Mouse (Mus musculus) layer of hippocampus, adult 6 months (tissue): ENCODE measurements around the gene Mogs. TPM values are rescaled to one million over a fixed set of nuclear protein-coding genes. Genes with fewer than 3 reads are reported as not detected.

Experiments used
- long read RNA-seq, 2 experiments: library from polyadenylated mRNA; unstranded; transcript quantifications; one replicate each; pipeline ENCODE4 v2.0.0; 2019 to 2020
- microRNA-seq: library from miRNA; unstranded; fragments of <30 nt; microRNA quantifications from one replicate; pipeline ENCODE4 v1.2.0, GENCODE M21; 2020
- polyA plus RNA-seq: library from polyadenylated mRNA; unstranded; fragments of <200 nt; fragmentation: Nextera tagmentation; gene quantifications from 2 replicates; pipeline ENCODE4 v1.2.3, GENCODE M21; 2021

Mogs gene
- 2.2 and 2.8 TPM in 2 replicates for polyA plus RNA-seq
- long read RNA-seq, experiment 1, partial matches to known transcripts, result 7 of 8 reads
- long read RNA-seq, experiment 1, other reads (novel, unspliced or antisense), result 0 of 8 reads
- long read RNA-seq, experiment 2, partial matches to known transcripts, result 4 of 6 reads
- long read RNA-seq, experiment 2, other reads (novel, unspliced or antisense), result 2 of 6 reads

GRCm38 (mm10) chr6:83115011-83115671 lies at the start of gene Mogs:
Gene Mogs, plus strand, starts transcription at chr6:83115496.

DNA sequence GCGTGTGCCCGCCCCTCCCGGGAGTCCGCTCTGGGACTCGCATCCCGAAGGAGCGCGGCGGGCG lies 45.2 kb upstream of the Mogs start, which contains the start of gene Tlx2:
Tlx2 (minus strand) TSS at position 47 of the 64 bp plus-strand sequence.

DNA sequence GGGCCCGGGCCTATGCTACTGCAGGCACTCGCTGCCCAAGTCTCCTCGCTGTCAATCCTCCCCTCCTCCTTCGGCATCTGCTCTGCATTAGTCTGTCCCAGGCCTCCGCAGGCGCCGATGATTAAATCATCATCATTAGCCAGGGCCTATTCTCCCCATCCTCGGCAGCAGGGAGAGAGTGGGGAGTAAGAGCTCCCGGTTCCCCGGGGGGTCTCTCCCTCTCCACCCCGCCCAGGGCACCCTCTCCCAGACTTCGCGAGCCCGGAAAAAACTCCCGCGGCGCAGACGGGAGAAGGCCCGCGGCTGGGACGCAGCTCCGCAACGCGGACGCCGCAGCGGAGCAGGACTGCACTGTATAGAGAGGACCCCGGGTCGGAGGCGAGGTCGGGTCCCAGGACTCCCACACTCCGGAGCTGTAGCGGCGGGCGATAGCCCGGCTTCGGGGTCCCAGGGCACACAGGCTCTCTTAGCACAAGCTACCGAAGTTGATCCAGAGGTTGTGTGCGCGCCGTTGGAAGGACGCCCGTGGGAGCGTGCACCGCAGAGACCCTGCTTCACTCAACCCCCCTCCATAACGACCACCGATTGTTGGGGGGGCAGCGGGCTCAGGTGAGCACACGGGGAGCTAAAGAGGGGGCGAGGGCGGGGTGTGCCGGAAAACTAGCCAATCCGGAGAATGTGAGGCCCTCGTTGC lies 37.5 kb upstream of the Mogs start, which contains the start of gene Pcgf1:
Pcgf1 (plus strand) TSS at position 240 of the 694 bp plus-strand sequence.

DNA sequence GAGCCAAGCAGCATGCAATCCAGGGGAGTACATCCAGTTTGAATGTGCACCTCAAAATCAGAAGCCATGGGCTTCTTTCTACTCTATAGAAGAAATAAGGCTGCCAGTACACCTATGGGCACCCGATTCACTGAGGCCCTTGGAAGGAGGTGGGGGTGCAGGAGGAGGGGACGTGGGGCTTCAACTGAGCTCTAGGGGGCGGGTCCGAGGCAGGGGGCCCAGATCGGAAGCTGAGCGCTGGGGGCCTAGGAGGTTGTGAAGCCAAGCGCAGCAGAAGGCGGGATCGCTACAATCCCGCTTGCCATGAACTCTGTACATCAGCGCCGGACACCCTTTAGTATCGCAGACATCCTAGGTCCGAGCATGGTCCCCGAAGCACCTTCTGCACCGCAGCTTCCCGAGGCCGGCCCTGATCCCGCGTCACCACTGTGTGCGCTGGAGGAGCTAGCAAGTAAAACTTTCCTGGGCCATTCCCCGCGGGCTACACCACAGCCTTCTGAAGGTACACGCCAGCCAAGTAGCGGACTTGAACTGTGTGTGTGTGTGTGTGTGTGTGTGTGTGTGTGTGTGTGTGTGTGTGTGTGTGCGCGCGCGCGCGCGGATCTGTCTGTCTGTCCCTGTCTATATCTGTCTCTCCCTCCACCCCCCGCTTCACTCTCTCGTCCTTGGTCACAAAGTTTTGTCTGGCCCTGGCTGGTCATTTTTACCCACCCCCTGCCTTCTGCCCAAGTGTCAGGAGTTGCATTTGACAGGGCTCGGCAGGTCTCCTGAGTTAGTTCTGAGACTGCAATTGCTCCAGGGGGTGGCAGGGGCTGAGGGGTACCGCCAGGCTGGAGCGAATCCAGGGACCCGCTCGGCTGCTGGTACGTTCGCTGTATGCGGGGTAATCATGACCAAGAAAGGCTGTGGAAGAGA lies 28.9 kb upstream of the Mogs start, which contains the start of gene Lbx2:
Lbx2 (plus strand) TSS at position 247 of the 915 bp plus-strand sequence.

GRCm38 (mm10) chr6:83101316-83101687 lies 14.0 kb upstream of the Mogs start, which contains the start of the genes Ccdc142 and Gm42688:
Gene Ccdc142, plus strand, starts transcription at chr6:83101601.
Gene Gm42688, plus strand, starts transcription at chr6:83101617.

GRCm38 (mm10) chr6:83108762-83109668 lies 6.3 kb upstream of the Mogs start, which contains the start of gene Mrpl53:
Gene Mrpl53, plus strand, starts transcription at chr6:83109040.

DNA sequence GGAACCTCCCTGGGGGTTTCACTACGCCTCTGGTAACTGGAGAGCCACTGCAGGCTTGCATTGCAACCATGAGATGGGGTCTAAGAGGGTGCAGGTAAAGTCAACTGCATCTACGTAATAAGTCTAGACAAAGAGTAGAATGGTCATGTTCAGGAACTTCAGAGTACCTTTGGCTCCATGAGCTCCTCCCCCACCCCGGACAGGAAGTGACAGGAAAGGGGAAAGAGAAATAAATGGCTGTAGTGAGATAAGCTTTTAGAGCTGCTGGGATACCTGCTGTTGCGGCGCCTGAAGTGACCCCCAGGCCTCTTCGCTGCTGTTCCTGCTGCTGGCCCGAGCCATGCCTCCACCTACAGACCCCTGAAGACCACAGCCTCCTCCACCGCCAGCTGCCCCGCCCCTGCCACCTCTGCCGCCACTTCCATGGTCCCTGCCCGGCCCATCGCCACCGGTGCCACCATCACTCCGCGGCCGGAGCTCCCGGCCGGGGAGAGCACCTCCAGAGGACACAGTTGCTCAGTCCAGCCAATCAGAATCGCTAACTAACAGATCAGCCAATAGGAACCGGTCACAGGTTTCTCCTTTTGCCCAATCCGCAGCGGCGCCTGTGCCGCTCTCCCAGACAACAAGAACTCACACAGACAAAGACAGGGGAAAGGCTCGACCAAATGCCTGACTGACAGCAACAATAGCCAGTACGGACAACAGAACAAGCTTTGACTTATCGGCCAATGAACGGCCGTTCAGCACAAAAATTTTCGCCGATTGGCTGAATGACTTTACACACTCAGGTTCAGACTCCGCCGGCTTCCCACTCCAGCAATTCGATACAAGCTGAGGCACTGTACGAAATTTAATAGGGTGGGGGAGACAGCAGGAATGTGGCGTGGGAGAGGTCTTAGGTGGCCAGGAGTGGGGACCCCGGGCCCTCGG lies 5.9 kb downstream of the Mogs start, which contains the start of gene Wbp1:
Wbp1 (minus strand) TSS at position 630 of the 933 bp plus-strand sequence.

GRCm38 (mm10) chr6:83125331-83125730 lies 10.0 kb downstream of the Mogs start, which contains the start of gene Ino80b:
Gene Ino80b, minus strand, starts transcription at chr6:83125431.

DNA sequence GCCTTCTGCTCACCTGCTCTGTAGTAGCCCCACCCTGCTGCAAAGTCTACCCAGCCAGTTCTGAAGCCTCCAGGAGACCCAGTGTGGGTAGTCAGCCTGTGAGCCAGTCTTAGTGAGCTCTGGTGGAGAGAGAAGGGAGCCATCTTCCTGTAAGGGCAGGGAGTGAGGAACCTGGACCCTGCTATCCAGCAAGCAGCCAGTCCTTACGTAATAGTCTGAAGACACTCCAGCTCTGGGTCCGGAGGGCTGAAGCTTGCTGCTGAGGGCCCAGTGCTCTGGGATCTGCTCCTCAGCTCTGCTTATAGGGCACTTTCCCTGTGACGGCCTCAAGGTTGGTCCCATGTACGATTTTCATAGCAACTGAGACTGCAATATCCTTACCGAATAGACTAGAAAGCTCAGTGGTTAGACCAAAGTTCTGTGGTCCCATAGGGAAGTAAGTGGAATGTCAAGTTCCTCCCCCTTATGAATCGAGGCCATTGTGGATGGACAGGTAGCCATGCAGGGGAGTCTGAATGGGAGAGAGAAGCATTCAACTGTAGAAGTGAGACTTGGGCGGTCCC lies 19.7 kb downstream of the Mogs start, which contains the start of gene Rtkn:
Rtkn (plus strand) TSS at position 513 of the 563 bp plus-strand sequence.

GRCm38 (mm10) chr6:83156259-83156684 lies 41.0 kb downstream of the Mogs start, which contains the start of the genes Wdr54 and 1700003E16Rik:
Gene Wdr54, minus strand, starts transcription at chr6:83156397.
Gene 1700003E16Rik, plus strand, starts transcription at chr6:83156404.

GRCm38 (mm10) chr6:83165607-83166242 lies 50.4 kb downstream of the Mogs start, which contains the start of gene Dctn1:
Gene Dctn1, plus strand, starts transcription at chr6:83165920.

Small RNAs within 50 kb of the gene (microRNA-seq; reads per million reads assigned to microRNA genes)
- not detected for gene Mir3470a

Other genes with a start within 250 kb of the Mogs start
- gene Sema4f, start 175.7 kb upstream of the Mogs start, polyA plus RNA-seq, result 13.3 and 16.3 TPM in 2 replicates
- 0.10 and 0.11 TPM in 2 replicates for gene M1ap, start 168.6 kb upstream of the Mogs start, polyA plus RNA-seq
- gene Dok1, start 82.0 kb upstream of the Mogs start, polyA plus RNA-seq, result 1.0 and 2.4 TPM in 2 replicates
- gene Loxl3, start 81.3 kb upstream of the Mogs start, polyA plus RNA-seq, result 2.1 and 2.7 TPM in 2 replicates
- gene Aup1, start 61.0 kb upstream of the Mogs start, polyA plus RNA-seq, result 69.0 and 92.6 TPM in 2 replicates
- 34.7 and 37.5 TPM in 2 replicates for gene Htra2, start 60.2 kb upstream of the Mogs start, polyA plus RNA-seq
- 0.18 and 0.25 TPM in 2 replicates for gene Dqx1, start 57.7 kb upstream of the Mogs start, polyA plus RNA-seq
- 0.41 TPM in 1 of 2 replicates, not detected in the other for gene Tlx2, start 45.2 kb upstream of the Mogs start, polyA plus RNA-seq
- 23.7 and 27.1 TPM in 2 replicates for gene Pcgf1, start 37.6 kb upstream of the Mogs start, polyA plus RNA-seq
- 0.93 and 1.4 TPM in 2 replicates for gene Lbx2, start 29.1 kb upstream of the Mogs start, polyA plus RNA-seq
- gene Ccdc142, start 13.9 kb upstream of the Mogs start, polyA plus RNA-seq, result 0.67 and 0.70 TPM in 2 replicates
- gene Gm42688, start 13.9 kb upstream of the Mogs start, polyA plus RNA-seq, result 0.80 and 0.90 TPM in 2 replicates
- gene Mrpl53, start 6.5 kb upstream of the Mogs start, polyA plus RNA-seq, result 146 and 148 TPM in 2 replicates
- gene Wbp1, start 6.1 kb downstream of the Mogs start, polyA plus RNA-seq, result 28.4 and 32.2 TPM in 2 replicates
- 9.7 and 11.3 TPM in 2 replicates for gene Ino80b, start 9.9 kb downstream of the Mogs start, polyA plus RNA-seq
- gene Rtkn, start 20.0 kb downstream of the Mogs start, polyA plus RNA-seq, result 45.2 and 50.6 TPM in 2 replicates
- 20.7 and 21.5 TPM in 2 replicates for gene Wdr54, start 40.9 kb downstream of the Mogs start, polyA plus RNA-seq
- 32.0 and 43.1 TPM in 2 replicates for gene 1700003E16Rik, start 40.9 kb downstream of the Mogs start, polyA plus RNA-seq
- 119 and 123 TPM in 2 replicates for gene Dctn1, start 50.4 kb downstream of the Mogs start, polyA plus RNA-seq
- gene Slc4a5, start 104.3 kb downstream of the Mogs start, polyA plus RNA-seq, result 0.14 and 9.7 TPM in 2 replicates
- gene Mthfd2, start 210.4 kb downstream of the Mogs start, polyA plus RNA-seq, result 15.1 and 16.7 TPM in 2 replicates
- gene Mob1a, start 210.5 kb downstream of the Mogs start, polyA plus RNA-seq, result 18.2 and 18.6 TPM in 2 replicates
- gene Bola3, start 233.7 kb downstream of the Mogs start, polyA plus RNA-seq, result 234 and 271 TPM in 2 replicates